Mouse (Mus musculus) cerebellum, postnatal 25 days (tissue): ENCODE measurements around the gene Neurod6.
"Not testable (repeated sequence)": the region's sequence is repeated elsewhere in the genome, so short reads cannot be mapped to it uniquely, and the experiment has no call there.

Experiments used
- DNase-seq, 2 experiments: peaks; one replicate each; pipeline ENCODE4 v3.0.0; 2021; ENCODE audit warnings: mixed read lengths in 2 of 2

Neurod6 gene

GRCm38 (mm10) chr6:55680974-55681373, at the start of gene Neurod6:
Gene Neurod6 (minus strand): TSS chr6:55681263.
- peak; percentile 33 to 38 for DNase-seq

GRCm38 (mm10) chr6:55717209-55717608, 36.1 kb upstream of the Neurod6 start:
- DNase-seq = peak; percentile 49 to 80

GRCm38 (mm10) chr6:55715446-55715845, 34.4 kb upstream of the Neurod6 start:
- DNase-seq = no peak

- not testable (repeated sequence) for DNase-seq
Measured at GRCm38 (mm10) chr6:55710913-55711312, 29.9 kb upstream of the Neurod6 start.

GRCm38 (mm10) chr6:55704759-55705104, 23.7 kb upstream of the Neurod6 start:
- DNase-seq = no peak

GRCm38 (mm10) chr6:55704061-55704758, 23.1 kb upstream of the Neurod6 start:
- no peak for DNase-seq

GRCm38 (mm10) chr6:55700392-55701386, 19.6 kb upstream of the Neurod6 start:
- no peak for DNase-seq

GRCm38 (mm10) chr6:55690015-55690531, 9.0 kb upstream of the Neurod6 start:
- DNase-seq = no peak

- no peak for DNase-seq
Measured at GRCm38 (mm10) chr6:55683506-55683905, 2.4 kb upstream of the Neurod6 start.

GRCm38 (mm10) chr6:55682886-55683285, 1.8 kb upstream of the Neurod6 start:
- DNase-seq = no peak

GRCm38 (mm10) chr6:55678571-55679185, 2.4 kb downstream of the Neurod6 start:
- DNase-seq = no peak

- no peak for DNase-seq
Measured at GRCm38 (mm10) chr6:55677326-55677725, 3.7 kb downstream of the Neurod6 start.

- peak; percentile 61 to 66 for DNase-seq
Measured at GRCm38 (mm10) chr6:55676663-55677311, 4.3 kb downstream of the Neurod6 start.

GRCm38 (mm10) chr6:55676141-55676662, 4.9 kb downstream of the Neurod6 start:
- peak in 1 of 2 experiments; percentile 50 for DNase-seq

- no peak for DNase-seq
Measured at GRCm38 (mm10) chr6:55667801-55668200, 13.3 kb downstream of the Neurod6 start.

GRCm38 (mm10) chr6:55661126-55661915, 19.7 kb downstream of the Neurod6 start:
- no peak for DNase-seq

GRCm38 (mm10) chr6:55649996-55650395, 31.1 kb downstream of the Neurod6 start:
- no peak for DNase-seq

- DNase-seq = no peak
Measured at GRCm38 (mm10) chr6:55649581-55649980, 31.5 kb downstream of the Neurod6 start.

- DNase-seq = no peak
Measured at GRCm38 (mm10) chr6:55648886-55649285, 32.2 kb downstream of the Neurod6 start.

- DNase-seq = no peak
Measured at GRCm38 (mm10) chr6:55647771-55648280, 33.2 kb downstream of the Neurod6 start.
